Mouse (Mus musculus): ENCODE data around the gene Rap2a.

The Rap2a gene

DNA sequence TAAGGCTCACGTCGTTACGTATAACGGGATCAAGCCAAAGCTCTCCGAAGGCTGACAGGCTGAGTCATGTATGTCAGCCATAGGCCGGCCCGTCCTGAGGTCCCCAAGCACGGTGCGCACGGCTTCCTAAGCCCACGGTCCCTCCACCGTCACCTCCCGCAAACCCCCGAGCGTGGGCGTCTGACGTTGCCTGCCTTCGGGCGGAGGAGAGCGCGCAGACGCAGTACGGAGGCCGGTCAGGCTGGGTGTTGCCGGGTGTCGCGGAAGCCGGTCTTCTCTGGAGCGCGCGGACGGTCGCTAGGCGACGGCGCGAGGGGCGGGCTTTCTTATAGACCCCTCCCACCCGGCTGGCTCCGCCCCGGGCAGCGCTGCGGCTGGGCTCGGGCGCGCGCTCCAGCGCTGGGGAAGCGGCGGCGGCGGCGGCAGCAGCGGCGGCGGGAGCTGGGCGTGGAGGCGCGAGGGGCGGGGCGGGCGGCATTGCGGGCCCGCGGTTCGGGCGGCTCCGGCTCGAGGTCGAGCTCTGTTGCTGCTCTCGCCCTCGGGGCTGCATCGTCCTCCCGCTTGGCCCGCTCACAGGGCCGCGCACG, at the start of gene Rap2a:
Gene Rap2a (plus strand): TSS at position 463 of the 587 bp plus-strand sequence.
- DNase-seq (ENCODE audit: low read depth, low spot score): peak; percentile 87

DNA sequence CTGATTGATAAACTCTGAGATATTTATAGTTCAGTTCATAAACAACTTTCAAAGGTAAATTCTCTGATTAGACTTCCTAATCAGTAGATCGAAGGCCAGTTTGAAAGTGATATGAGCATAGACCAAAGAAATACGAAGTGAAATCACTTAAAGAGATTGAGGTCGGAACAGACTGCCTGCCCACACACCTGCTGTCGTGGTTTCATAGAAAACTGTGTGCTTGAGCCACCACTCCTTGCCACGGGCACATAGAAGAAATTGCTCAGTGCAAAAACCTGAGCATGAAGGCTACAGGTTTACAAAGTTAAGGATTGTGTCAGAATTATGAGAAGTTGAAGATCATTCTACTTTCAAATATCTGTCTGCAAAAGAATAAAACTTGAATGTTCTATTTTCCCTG, 49.7 kb upstream of the Rap2a start:
- DNase-seq (ENCODE audit: low read depth, low spot score): no peak

DNA sequence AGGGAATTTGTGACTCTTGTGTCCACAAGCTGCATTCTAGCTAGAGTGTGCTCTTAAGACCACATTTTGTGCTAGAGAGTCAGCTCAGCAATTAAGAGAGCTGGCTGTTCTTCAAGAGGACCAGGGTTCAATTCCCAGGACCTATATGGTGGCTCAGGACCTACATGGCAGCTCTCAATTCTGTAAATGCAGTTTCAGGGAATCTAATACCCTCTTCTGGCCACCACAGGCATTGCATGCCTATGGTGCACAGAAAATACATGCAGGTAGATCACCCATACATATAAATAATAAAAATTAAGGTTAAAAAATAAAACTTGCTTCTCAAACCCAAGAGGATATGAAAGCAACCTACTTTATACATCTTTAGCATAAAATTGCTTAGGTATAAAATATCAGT, 45.5 kb upstream of the Rap2a start:
- no peak for DNase-seq (ENCODE audit: low read depth, low spot score)

DNA sequence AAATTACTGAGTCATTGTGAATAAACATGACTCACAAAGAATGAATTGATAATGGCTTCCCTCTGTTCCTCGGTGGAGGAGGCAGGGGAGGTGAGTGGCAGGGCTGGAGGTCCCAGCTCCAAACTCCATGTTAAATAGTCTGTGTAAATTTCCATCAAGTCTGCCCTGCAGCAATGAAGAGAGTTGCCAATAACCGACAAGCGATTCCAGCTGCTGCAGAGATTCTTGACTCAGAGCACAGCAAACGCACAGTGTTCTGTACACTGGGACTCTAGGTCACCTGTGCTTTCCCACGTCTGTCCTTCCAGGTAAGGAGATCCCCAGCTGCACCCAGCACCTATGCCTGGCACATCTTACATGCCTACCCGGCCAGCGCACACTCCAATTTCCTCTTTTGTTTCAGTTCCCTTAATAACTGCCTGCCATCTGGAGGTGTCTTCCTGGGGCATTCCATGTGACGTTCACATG, 44.3 kb upstream of the Rap2a start:
- no peak for DNase-seq (ENCODE audit: low read depth, low spot score)

DNA sequence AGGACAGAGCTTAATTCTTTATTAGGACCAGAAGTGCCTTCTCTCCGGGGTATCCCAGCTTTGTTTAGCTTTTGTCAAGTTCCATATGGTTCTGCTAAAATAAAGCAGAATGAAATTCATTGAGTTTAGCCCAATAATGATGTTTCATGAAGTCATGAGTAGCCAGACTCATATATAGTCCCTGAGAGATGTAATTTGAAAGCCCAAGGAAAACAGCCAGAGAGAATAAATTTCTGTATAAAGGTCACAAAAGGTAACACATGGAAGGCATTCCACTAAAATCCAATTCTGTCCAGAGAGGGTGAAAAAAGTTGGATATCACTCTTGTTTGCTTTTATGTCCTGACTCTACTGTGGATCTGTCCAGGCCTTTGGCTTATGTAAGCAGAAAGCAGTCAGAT, 43.4 kb upstream of the Rap2a start:
- DNase-seq (ENCODE audit: low read depth, low spot score): no peak

DNA sequence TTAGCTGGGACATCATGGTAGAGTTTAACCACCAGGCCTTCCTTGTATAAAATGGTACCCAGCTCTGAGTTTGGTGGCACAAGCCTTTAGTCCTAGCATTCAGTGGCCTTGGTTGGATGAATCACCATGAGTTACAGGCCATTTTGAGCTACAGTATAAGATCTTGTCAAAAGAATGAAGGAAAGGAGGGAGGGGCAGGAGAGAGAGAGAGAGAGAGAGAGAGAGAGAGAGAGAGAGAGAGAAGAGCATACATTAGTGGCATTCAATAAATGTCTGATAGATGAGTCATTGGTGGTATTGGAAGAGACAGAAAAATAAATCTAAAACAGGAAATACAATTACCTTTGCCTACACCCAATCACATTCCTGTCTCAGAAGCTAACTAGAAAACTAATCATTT, 37.5 kb upstream of the Rap2a start:
- DNase-seq (ENCODE audit: low read depth, low spot score): no peak

DNA sequence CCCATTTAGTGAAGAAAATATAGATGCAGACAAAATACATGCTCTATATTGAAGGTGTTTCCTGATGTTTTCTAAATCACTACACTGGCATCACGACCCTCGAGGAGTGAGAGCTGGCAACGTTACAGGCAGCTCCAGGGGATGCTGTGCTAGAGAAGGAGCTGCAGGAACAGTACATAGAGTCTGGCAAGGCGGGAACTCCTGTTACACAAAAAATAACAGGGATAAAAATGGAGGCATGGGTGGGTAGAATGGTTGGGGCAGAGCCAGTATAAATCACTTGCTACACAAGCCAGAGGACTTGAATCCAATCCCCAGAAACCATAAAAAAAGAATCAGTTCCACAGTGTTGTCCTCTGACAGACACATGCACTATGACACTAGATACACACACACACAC, 37.0 kb upstream of the Rap2a start:
- no peak for DNase-seq (ENCODE audit: low read depth, low spot score)

DNA sequence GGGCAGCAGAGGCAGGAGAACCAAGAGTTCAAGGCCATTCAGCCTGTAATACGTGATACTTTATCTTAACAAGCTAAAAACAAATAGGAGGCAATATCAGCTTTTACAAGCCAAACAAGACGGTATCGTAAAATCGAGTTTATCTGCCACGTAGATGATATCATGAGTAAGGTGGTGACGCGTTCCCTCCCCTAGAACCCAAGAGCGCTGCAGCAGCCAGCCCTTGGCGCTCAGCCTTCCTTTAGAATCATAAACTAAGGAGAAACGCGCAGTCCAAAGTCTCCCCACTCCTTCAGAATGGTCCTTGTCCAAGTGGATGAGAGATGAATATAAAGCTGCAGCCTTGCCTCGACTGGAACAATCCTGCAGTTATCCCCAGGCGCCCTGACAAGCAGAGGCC, 36.4 kb upstream of the Rap2a start:
- no peak for DNase-seq (ENCODE audit: low read depth, low spot score)

DNA sequence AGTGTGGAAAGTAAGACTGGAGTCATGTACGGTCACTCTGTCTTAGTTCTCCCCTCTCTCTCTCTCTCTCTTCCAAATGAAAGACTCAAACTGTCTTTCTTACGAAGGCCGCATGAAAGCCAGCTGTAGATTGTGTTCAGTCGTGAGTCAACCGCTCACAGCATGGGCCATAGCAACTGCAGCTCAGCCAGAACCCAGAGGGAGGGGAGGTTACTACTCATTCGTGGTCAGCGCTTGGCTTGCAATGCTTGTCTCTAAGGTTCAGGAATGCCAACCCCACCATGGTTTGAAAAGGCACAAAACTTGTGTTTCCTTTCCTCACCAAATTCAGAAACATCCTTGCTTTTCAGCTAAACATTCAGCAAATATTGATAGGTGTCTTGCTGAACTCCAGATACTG, 24.0 kb upstream of the Rap2a start:
- no peak for DNase-seq (ENCODE audit: low read depth, low spot score)

DNA sequence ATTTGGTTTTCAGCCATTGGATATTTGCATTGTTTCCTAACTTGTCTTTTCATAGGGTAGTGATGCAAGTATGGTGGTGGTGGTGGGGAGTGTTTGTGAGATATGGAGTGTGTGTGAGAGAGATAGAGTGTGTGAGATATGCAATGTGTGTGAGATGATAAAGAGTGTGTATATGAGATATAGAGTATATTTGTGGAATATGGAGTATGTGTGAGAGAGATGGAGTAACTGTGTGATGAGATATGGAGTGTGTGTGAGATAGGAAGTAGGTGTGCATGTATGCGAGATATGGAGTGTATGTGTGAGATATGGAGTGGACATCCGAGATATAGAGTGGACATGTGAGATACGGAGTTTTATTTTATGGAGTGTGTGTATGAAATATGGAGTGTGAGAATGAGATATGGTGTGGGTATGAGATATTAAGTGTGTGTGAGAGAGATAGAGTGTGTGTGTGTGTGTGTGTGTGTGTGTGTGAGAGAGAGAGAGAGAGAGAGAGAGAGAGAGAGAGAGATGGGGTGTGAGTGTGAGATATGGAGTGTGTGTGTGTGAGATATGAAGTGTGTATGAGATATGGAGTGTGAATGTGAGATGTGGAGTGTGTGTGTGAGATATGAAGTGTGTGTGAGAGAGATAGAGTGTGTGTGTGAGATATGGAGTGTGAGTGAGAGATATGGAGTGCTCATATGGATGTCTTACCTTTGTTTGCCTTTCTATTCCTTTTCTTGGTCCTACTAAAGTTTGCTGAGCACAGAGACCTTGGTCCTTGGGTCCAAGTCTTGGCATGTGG, 14.1 kb upstream of the Rap2a start:
- DNase-seq (ENCODE audit: low read depth, low spot score): no peak

DNA sequence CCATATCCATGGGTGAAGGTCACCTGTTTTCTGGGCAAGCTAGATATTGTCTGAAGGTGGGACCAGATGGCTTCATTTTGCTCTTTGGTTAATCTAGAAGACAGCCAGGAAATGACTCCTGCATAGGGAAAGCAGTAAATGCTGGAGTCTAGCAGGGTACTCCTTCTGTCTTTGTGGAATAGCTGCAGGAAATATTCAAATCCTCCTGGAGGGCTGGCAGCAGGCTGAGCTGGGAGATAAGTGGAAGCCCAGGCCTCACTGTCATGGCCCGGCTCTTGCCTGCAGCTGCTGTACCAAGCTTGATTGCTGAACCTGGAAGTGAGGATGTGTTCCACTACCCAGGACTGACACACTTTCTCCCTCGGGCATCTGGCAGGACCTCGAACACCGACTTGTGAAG, 11.4 kb upstream of the Rap2a start:
- no peak for DNase-seq (ENCODE audit: low read depth, low spot score)

DNA sequence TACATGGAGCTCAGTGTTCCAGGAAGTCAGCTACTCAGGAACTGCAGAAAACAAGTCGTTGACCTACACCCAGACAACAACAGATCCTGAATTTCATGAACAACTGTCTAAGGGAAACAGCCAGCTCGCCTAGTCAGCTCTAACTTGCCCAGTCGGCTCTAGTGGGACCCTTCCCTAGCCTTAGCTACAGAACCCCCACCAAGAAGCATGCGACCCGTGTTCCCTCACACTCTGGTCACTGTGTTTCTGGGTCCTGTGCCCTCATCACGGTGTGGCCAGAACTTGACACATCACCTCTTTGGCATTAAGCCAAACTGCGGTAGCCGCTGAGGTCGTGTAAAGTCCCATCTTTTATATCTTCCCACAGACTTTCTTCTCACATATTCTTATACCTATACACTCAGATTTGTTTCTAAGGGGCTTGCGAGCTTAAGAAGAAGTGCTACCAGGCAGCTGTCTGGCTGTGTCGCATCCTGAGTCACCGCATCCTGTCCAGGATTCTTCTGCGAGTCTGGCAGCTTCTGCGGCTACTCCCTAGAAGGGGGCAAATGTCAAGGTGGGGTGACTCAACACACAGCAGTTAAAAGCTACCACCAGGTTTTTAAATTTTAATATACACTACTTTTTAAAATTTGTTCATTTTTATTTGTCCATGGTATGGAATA, 9.0 kb upstream of the Rap2a start:
- no peak for DNase-seq (ENCODE audit: low read depth, low spot score)

DNA sequence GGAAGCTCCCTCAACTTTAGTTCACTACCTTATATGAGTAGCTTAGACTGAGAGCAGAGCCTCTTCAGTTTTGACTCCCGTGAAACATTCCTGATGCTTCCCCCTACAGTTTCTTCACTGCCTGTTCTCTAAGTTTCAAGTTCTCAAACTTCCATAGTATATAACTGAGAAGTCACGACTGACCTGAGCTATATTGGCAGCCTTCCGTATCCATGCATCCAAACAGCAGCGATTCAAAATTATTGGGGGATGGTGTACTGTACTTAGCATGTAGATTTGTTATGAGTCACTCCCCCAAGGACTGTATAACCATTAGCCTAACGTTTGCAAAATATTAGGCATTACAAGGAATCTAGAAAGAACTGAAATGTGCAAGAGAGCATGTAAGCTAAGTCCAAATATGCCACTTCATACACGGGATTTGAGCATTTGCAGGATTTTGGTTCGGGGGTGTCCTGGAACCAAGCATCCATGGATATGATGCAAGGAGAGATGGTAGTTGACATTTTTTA, 2.0 kb upstream of the Rap2a start:
- no peak for DNase-seq (ENCODE audit: low read depth, low spot score)

DNA sequence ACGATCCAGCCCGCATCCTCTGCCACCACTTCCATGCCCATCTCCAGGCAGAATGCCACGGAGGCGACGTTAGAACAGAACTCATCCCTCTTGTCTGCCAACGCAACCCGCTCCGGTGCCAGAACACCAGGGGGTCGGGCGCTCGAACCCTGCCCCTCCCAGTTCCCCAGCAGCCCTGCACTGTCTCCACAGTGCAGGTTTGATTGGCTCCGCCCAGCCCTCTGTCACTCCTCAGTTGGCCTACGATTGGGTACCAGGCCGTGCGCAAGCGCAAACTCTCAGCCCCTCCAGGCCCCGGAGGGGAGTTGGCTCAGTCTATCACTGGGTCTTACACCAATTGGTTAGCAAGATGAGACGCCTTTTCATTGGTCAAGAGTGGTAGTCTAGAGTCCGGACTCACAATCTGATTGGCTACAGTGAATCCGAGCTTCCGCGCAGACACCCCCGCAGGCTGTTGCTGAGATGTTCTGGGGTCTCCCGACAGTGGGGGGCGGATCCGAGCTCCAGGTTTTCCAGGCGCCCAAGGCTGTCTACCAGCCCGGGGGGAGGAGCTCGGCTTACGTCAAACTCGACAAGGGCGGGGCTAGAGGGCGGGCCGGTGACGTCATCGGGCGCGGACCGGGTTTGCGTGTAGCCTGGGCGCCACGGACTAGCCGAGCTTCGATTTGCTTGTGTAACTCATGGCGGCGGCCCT, 809 bp upstream of the Rap2a start:
- peak; percentile 97 for DNase-seq (ENCODE audit: low read depth, low spot score)

DNA sequence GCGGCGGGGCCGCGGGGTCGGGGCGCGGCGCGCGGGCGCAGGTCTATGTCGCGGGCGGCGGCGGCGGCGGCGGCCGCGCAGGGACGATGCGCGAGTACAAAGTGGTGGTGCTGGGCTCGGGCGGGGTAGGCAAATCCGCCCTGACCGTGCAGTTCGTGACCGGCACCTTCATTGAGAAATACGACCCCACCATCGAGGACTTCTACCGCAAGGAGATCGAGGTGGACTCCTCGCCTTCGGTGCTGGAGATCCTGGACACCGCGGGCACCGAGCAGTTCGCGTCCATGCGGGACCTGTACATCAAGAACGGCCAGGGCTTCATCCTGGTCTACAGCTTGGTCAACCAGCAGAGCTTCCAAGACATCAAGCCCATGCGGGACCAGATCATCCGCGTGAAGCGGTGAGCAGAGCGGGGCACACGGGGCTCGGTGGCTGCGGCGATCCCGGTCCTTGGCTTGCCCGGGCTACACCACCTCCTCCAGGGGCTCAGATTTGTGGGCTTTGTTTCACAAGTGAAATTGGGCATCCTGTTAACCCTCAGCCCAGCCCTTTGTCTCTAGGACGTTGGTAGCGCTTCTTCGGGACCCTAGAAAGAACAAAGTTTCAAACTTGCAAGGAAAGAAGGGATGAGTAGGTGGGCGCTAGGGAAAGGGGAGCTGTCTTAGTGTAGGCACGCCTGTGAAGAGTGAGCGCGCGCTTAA, 547 bp downstream of the Rap2a start:
- peak; percentile 24 for DNase-seq (ENCODE audit: low read depth, low spot score)

DNA sequence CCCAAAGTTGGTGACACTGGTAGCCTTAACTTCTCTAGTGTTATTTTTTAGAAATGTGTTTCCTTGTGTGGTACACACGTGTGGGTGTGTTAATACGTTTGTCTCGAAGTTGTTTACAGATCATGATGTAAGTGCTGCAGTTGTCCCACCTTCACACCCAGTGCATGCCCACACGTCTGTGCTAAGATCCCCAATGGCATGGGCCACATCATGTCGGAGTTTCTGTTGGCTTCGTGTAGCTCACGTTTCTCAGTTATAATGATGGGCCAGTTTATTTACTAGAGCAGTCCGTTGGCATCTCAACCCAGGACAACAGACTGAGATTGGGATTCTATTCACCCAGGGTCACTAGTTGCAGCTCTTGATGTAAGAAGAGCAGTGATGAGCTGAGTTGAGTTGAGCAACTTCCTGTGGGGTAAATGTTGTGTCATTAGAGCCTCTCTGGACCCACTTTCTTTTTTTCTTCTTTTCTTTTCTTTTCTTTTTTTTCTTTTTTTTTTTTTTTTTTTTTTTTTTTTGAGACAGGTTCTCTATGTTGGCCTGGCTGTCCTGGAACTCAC, 2.2 kb downstream of the Rap2a start:
- no peak for DNase-seq (ENCODE audit: low read depth, low spot score)

DNA sequence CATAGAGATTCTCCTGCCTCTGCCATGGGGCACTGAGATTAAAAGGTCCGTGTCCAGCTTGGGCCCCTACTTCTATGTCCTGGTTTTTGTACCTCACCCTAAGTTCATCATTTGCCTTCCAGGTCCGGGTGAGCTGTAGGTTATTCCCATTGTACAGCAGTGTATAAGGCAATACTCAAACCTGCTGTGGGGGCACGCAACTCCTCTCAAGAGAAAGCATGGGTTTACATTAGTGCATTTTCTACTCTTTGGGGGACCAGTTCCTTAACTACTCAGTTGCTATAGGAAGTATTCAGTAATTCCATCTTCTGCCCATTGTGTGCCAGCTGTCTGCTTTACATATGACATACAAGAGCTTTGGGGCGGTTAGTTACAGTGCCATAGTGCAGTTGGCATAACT, 2.7 kb downstream of the Rap2a start:
- no peak for DNase-seq (ENCODE audit: low read depth, low spot score)

DNA sequence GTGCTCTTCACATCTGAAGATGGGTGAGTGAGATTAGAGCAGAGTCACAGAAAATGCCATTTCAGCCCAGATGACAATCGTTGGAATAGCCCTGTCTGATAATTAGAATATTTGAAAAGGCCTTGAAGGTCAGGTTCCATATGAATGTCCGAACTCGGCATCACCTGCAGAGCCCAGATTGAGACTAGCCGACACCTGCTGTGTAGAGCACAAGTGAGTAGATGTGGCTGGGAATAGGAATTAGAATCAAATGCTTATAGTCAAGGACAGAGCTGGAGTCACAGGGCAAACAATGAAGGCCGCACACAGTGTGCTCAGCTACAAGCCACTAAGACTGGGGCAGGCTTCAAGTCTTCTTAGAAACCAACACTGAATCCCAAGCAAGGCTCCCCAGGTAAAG, 6.3 kb downstream of the Rap2a start:
- no peak for DNase-seq (ENCODE audit: low read depth, low spot score)

DNA sequence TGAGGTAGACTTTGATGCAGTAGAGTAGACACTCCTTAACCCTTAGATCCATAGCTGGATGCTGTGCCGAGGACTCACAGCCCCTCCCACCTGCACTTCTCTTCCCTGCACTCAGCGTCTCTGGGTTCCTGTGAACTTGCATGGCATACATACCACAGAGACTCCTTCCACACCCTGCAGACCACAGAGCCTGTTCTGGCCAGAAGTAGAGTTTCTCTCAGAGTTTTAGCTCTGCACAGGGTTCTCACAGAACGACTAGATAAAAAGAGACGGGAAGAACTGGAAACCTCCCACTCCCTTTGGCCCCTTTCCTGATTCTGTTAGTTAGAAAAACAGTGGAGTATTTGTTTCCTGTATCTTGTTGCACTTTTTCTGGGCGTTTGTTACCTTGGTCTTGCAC, 18.0 kb downstream of the Rap2a start:
- no peak for DNase-seq (ENCODE audit: low read depth, low spot score)

DNA sequence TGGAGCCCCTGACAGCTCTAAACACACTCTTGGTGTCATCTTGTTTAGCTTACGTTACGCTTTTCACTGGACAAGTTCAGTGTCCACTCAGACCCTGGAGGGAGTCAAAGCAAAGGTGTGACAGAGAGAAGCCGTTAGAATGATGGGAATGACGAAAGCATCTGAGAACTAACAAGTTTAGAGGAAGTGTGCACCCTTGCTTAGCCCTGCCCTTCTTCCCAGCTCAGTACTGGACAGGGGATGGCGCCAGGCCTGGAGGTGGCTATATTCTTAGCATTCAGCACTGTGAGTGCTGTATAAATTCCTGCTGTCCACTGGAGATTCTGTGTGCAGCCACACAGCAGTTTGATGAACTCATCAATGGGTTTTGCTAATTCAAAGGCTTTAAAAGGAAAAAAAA, 18.6 kb downstream of the Rap2a start:
- DNase-seq (ENCODE audit: low read depth, low spot score): no peak

DNA sequence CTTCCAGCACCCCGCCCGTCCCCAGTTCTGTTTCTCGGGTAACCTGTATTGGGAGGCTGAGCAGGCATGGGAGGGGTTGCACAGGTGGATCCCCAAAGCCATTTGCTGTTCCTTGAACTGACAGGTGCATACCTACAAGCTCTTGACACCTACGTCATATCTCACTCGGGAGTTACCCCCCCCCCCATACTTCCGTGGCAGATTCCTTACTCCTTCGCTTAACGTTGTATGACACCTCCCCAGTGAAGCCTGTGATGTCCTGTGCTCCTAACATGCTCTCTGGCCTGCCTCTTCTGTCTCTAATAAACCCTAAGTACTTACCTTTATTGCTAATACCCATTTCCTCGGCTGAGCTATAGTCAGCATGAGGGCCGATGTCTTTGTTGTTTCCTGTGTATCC, 20.9 kb downstream of the Rap2a start:
- no peak for DNase-seq (ENCODE audit: low read depth, low spot score)
